ENCODE assay signal across 8 mouse cellular contexts in genomic region chr17:34629221-34629751, GRCm38 (mm10). TPM values are rescaled to one million over a fixed set of nuclear protein-coding genes. Genes with fewer than 3 reads are reported as not detected.
DNase-seq lines count a peak whose midpoint lies in the region; ATAC-seq lines count a peak whose summit lies in the region.

Gene Prrt1 (plus strand): TSS chr17:34629533.

- peak; percentile 44 for ATAC-seq in forebrain, embryonic 16.5 days
- ATAC-seq in neural tube, embryonic 11.5 days (ENCODE audit: insufficient read depth, low FRiP score, low TSS enrichment) = no peak
- no peak for ATAC-seq in inflammation-experienced regulatory T-cells, adult 6 months

- H3K4me3 ChIP-seq in forebrain, embryonic 16.5 days (replicated peaks; ENCODE audit: low read length) = peak within 1 kb of the TSS; percentile 69
- peak within 1 kb of the TSS; percentile 21 for H3K4me3 ChIP-seq in neural tube, embryonic 11.5 days (ENCODE audit: low read depth, low read length)

- peak within 1 kb of the TSS; percentile 65 for H3K9ac ChIP-seq in forebrain, embryonic 16.5 days (replicated peaks; ENCODE audit: low read depth, low read length)
- no peak within 1 kb of the TSS for H3K9ac ChIP-seq in neural tube, embryonic 11.5 days (ENCODE audit: low read length)

- DNase-seq in layer of hippocampus, adult 18-20 months (ENCODE audit: low spot score in 2 of 2) = peak; percentile 75 to 85
- DNase-seq in layer of hippocampus, adult 11-12 months (ENCODE audit: low spot score) = no peak
- peak; percentile 78 for DNase-seq in brain, embryonic 18.5 days (ENCODE audit: low read depth, low spot score)
- DNase-seq in left cerebral cortex, postnatal 10 days (ENCODE audit: extremely low spot score in 1 of 2, low spot score in 2 of 2) = peak in 1 of 2 experiments; percentile 69
- DNase-seq in neural tube, embryonic 11.5 days (ENCODE audit: low spot score) = no peak
- no peak for DNase-seq in yolk sac, embryonic 10.5 days (ENCODE audit: low spot score)

- peak within 1 kb of the TSS; percentile 55 for H3K27ac ChIP-seq in forebrain, embryonic 16.5 days (ENCODE audit: low read length)
- no peak within 1 kb of the TSS for H3K27ac ChIP-seq in neural tube, embryonic 11.5 days (ENCODE audit: low read depth, low read length)

- peaks cover 60% of the 10 kb centered on the region for H3K4me1 ChIP-seq in forebrain, embryonic 16.5 days (replicated peaks; ENCODE audit: control insufficient read depth, insufficient read depth, low read length)
- H3K4me1 ChIP-seq in neural tube, embryonic 11.5 days (ENCODE audit: control insufficient read depth, insufficient read depth, low read length) = peaks cover 19% of the 10 kb centered on the region

- intact Hi-C loops in left cerebral cortex, postnatal 10 days (cut with DNase I) = no loop called here

- peaks cover 16% of the 10 kb centered on the region for H3K27me3 ChIP-seq in forebrain, embryonic 16.5 days (replicated peaks; ENCODE audit: control insufficient read depth, insufficient read depth, low read length)
- H3K27me3 ChIP-seq in neural tube, embryonic 11.5 days (ENCODE audit: control insufficient read depth, insufficient read depth, low read length) = peaks cover 38% of the 10 kb centered on the region

- WGBS in forebrain, embryonic 16.5 days = 2% methylated on average over 15 of the region's 16 CpGs
- 0% methylated on average over 16 of the region's 16 CpGs for WGBS in neural tube, embryonic 11.5 days

- H3K9me3 ChIP-seq in forebrain, embryonic 16.5 days (ENCODE audit: control insufficient read depth, low read length) = no peaks in the 10 kb centered on the region
- H3K9me3 ChIP-seq in neural tube, embryonic 11.5 days (ENCODE audit: control insufficient read depth, low read length) = no peaks in the 10 kb centered on the region

- no peaks in the 10 kb centered on the region for H3K36me3 ChIP-seq in forebrain, embryonic 16.5 days (ENCODE audit: control insufficient read depth, insufficient read depth)
- no peaks in the 10 kb centered on the region for H3K36me3 ChIP-seq in neural tube, embryonic 11.5 days (ENCODE audit: control insufficient read depth, insufficient read depth, low read length)

- H3K4me2 ChIP-seq in forebrain, embryonic 16.5 days (ENCODE audit: low read length) = peak within 1 kb of the TSS; percentile 89
- H3K4me2 ChIP-seq in neural tube, embryonic 11.5 days (ENCODE audit: low read depth) = peak within 1 kb of the TSS; percentile 92

RNA-seq across cellular contexts. Expression of gene Prrt1, which starts in this region (rescaled TPM):
- total RNA-seq in layer of hippocampus, adult 18-20 months (2021) = 100 to 1,000 TPM; 265 to 276 TPM
- polyA plus RNA-seq in forebrain, embryonic 16.5 days (2015; fragmentation: Nextera tagmentation; extraction: Ambion mirVana) = 5.0 and 10.4 TPM in 2 replicates
- 100 to 1,000 TPM; 157 to 158 TPM for total RNA-seq in left cerebral cortex, postnatal 10 days (2021)
- 0.57 and 0.87 TPM in 2 replicates for polyA plus RNA-seq in neural tube, embryonic 11.5 days (2014; fragmentation: Nextera tagmentation; extraction: Ambion mirVana)
- 1 to 10 TPM in 2 of 3 experiments, under 1 TPM in 1; 0.79 to 4.0 (median 3.7) TPM for polyA plus RNA-seq in inflammation-experienced regulatory T-cells, adult 6 months (2017; shearing (Covaris generic))

Comparison
In these comparisons a context has a peak if more than half of its experiments do, and no peak if none do; other contexts are left out.
1. DNase-seq: peak in layer of hippocampus, adult 18-20 months (2 of 2) and brain, embryonic 18.5 days (single experiment); none in layer of hippocampus, adult 11-12 months (single experiment), neural tube, embryonic 11.5 days (single experiment) and yolk sac, embryonic 10.5 days (single experiment).